Mouse (Mus musculus): ENCODE results near the gene Wdr34.
A peak's percentile ranks its signal among the peaks of the same experiment; 100 is the strongest.
"Not testable (repeated sequence)": the region's sequence is repeated elsewhere in the genome, so short reads cannot be mapped to it uniquely, and the experiment has no call there.

The Wdr34 gene

DNA sequence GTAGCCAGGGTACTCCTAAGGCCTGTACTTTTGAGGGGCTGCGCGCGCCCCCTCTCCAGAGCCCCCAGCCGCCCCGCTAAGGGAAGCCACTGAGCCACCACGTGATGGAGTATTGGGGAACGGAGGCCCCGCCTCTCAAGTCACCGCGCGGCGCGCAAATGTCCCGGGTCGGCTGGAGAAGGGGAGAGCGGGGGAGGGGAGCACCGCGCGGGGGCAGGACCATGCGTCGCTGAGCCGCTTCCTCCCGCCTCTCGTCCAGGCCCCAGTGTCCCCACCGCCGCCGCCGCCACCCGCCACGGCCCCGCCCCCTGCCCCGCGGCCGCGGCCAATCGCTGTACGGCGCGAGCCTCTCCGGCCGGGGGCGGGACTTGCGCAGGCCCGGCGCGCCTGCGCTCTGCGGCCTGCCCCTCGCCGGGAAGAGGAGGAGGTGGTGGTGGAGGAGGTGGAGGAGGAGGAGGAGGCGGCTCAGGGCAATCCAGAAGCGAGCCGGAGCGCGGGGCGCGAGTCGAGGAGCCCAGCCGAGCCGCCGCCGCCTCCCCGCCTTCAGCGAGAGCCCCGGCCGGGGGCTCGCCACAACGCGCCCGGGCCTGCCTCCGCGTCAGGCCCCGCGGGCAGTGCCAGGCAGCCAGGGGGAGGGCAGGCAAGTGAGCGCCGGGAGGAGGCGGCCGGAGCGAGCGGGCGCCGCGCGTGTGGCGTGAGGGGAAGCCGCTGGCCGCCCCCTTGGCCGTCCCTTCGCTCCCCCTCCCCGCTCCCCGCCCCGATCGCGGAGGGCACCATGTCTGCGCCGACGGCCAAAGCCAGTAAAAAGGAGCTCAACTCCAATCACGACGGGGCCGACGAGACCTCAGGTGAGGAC lies 17.6 kb upstream of the Wdr34 start:
- peak; percentile 89 to 91 for DNase-seq (ENCODE audit: low spot score in 2 of 2)

- DNase-seq (ENCODE audit: low spot score in 2 of 2) = no peak
Measured at GRCm38 (mm10) chr2:30064298-30064697, 15.6 kb upstream of the Wdr34 start.

DNA sequence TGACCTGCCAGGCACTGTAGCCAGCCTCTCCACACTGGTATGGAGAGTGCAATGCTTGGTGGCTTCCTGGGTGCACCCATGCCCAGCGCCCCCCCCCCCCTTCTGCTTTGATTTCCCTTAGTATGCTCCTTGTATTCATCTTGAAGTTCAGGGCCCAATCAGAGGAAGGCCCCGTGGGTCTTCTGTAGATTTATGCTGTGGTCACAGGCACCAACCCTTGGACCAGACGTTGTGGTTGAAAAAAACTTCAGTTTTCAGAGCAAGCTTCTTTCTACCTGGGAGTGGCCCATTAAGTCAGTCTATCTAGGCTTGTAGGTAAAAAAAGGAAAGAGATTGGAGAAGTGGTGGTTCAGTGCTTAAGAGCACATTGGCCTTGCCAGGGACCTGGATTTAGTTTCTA lies 15.1 kb upstream of the Wdr34 start:
- DNase-seq (ENCODE audit: low spot score in 2 of 2) = no peak

DNA sequence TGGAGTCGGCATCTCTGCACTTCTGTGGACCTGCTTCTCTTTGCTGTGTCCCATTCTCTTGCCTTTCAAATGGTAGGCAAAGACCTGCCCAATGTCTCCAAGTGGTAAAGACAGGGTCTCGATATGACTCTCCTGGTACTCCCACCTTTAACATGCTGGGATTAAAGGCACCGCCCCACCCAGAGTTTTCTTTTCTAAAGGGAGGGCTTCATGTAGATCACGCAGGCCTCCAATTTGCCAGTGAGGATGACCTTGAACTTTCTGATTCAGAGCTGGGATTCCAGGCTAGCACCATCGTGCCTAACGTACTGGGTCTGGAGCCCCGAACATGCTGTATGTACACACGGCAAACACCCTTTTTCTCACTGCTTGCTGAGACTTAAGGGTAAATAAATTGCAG lies 14.6 kb upstream of the Wdr34 start:
- DNase-seq (ENCODE audit: low spot score in 2 of 2) = no peak

DNA sequence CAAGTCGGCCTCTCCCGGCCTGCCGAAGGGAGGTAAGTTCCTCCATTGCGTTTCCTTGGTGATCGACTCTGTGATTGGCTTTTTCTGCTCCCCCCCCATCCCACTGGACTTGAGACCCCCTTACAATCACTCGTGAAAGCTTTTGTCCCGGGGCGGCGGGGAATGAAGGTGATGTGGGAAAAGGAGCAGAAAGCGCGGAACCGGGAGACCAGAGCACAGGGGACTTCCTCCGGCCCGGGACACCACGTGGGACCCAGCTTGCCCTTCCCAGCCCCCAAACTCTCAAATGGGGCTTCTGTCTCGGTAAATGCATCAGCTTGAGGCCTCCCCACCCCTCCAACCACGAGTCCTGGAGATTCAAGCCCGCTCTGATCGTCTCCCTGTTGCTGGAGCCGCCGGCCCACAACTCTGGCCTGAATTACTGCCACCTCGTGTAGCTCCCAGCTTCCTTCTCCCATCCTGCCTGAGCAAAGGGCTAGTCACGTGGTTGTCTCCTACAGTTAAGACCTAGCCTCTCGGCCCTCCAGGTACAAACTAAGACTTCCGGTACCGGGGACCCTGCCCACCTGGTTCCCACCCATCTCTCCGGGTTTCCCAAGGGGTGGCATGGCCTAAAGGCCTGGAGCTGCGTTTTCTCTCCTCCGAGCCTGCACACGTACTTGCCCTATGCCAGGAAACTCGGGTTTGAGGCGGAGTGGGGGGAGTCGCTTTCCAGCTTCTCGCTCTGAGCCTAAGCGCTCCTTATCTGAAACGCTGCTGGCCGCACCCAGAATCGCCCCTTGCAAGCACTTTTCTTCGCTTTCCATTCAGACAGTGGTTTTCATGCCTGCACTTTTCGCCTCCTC lies 13.8 kb upstream of the Wdr34 start:
- DNase-seq (ENCODE audit: low spot score in 2 of 2) = peak; percentile 40 to 43

- DNase-seq (ENCODE audit: low spot score in 2 of 2) = no peak
Measured at GRCm38 (mm10) chr2:30061215-30062166, 12.8 kb upstream of the Wdr34 start.

DNA sequence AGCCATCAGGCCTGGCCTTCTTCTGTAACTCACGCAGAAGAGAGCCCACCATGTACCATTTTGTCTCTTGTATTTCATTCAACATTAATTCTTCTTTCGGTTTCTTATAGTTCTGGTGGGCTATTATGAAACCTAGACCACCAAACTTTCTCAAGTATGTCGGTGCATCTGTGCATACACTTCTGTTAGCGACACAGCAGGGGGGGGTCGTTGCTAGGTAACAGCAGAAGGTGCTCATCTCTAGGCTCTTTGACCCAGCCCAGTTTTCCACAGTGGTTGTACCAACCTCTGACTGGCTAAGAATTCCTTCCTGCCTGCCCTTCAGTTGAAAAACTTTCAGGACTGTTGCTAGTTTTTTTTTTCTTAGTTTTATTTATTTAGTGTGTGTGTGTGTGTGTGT lies 9.7 kb upstream of the Wdr34 start:
- DNase-seq (ENCODE audit: low spot score in 2 of 2) = no peak

- no peak for DNase-seq (ENCODE audit: low spot score in 2 of 2)
Measured at GRCm38 (mm10) chr2:30057223-30057904, 8.7 kb upstream of the Wdr34 start, which contains the start of gene Set. TSS of gene Set (plus strand) at chr2:30057378.

DNA sequence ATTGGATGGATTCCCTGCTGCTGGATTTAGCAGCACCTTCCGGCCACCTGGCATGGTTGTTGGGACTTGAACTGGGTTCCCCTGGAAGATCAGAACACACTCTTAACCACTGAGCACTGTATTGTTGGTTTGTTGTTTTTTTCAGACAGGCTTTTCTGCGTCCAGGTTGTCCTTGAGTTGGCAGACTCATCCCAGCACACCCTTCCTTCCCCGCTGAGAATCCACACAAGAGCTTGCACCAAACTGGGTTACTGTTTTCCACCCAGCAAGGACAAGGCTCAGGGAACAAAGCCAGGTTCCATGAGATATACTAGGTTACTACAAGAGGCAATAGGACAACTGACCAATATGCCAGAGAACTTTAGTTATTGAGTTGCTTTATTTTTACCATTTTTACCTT lies 8.1 kb upstream of the Wdr34 start:
- DNase-seq (ENCODE audit: low spot score in 2 of 2) = no peak

- not testable (repeated sequence) for DNase-seq (ENCODE audit: low spot score in 2 of 2)
Measured at GRCm38 (mm10) chr2:30055310-30055709, 6.6 kb upstream of the Wdr34 start.

- no peak for DNase-seq (ENCODE audit: low spot score in 2 of 2)
Measured at GRCm38 (mm10) chr2:30051992-30052761, 3.5 kb upstream of the Wdr34 start.

DNA sequence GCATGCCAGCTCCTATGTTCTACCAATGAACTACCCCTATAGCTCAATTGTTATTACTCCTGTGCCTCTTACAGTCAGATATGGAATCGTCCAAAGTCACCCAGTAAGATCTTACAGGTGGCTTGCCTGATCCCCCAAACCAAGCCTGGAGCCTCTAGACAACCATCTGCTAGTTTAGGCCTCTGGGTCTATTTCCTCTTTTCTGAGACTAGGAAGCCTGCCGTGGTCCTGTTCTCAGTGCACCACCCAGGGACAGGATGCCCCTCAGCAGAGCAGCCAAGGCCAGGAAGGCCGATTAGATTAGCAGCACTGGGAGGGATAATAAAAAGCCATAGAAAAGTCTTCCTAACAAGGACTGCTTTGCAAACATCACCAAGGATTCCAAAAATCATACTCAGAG lies 1.1 kb upstream of the Wdr34 start:
- no peak for DNase-seq (ENCODE audit: low spot score in 2 of 2)

- no peak for DNase-seq (ENCODE audit: low spot score in 2 of 2)
Measured at GRCm38 (mm10) chr2:30048101-30048501, 580 bp downstream of the Wdr34 start.

GRCm38 (mm10) chr2:30047127-30047526 lies 1.6 kb downstream of the Wdr34 start:
- no peak for DNase-seq (ENCODE audit: low spot score in 2 of 2)

- no peak for DNase-seq (ENCODE audit: low spot score in 2 of 2)
Measured at GRCm38 (mm10) chr2:30044550-30044949, 4.1 kb downstream of the Wdr34 start.

DNA sequence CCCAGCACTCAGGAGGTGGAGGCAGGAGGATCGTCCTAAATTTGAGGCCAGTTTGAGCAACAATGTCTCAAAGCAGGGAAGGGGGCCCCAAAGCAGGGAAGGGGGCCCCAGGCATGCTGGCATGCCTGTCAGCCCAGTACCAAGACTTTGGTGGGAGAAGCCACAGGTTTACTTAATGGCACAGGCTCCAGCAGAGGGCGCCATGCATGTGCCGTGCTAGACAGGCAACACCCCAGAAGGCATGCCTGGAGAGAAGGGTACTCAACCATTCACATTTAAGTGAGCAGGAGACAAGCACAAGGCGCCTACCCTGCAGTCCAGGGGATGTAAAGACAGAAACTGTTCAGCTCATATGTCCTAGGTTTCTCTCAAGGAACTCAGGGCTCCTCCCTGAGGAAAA lies 6.2 kb downstream of the Wdr34 start:
- DNase-seq (ENCODE audit: low spot score in 2 of 2) = peak; percentile 66 to 76

DNA sequence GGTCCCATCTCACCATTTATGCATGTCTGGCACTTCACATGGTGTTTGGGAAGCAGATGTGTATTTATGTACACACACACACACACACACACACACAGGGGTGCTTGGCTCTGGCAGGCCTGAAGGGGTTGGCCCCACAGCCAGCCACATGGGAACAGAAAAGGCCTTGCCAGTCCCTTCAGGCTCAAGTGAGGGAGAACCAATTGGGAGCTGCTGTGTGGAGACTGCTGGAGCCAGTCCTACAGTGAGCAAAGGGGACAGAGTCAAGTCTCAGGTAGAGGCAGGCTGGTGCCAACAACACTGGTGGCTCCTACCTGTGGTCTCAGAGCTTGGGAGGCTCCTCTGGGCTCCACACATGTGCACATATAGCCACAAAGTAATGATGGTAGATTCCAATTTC lies 9.0 kb downstream of the Wdr34 start:
- DNase-seq (ENCODE audit: low spot score in 2 of 2) = no peak

DNA sequence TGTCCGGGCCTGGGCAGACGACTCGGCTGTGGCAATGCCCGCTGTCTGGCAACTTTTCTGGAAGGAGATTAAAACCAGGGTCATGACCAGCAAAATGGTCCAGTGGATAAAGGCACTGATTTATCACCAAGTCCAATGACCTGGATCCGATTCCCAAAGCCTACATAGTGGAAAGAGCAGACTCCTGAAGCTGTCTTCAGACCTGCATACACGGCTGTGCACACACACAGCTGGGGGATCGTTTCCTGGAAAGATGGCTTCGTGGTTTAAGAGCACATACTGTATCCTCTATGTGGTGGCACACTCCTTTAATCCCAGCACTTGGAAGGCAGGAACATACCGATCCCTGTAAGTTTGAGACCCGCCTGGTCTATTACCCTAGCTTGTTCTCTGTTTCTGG lies 10.3 kb downstream of the Wdr34 start:
- no peak for DNase-seq (ENCODE audit: low spot score in 2 of 2)

- DNase-seq (ENCODE audit: low spot score in 2 of 2) = no peak
Measured at GRCm38 (mm10) chr2:30037762-30038161, 10.9 kb downstream of the Wdr34 start.

- peak in 1 of 2 experiments; percentile 23 for DNase-seq (ENCODE audit: low spot score in 2 of 2)
Measured at GRCm38 (mm10) chr2:30032957-30033356, 15.7 kb downstream of the Wdr34 start.
